Comparison of ENCODE assay signal across 23 mouse cellular contexts in genomic region chr1:164361997-164362396, GRCm38 (mm10). TPM values are rescaled to one million over a fixed set of nuclear protein-coding genes. Genes with fewer than 3 reads are reported as not detected.
DNase-seq lines count a peak whose midpoint lies in the region; ATAC-seq lines count a peak whose summit lies in the region.
"Had no signal": no experiment of that assay in that cellular context is flagged by ENCODE, and none has a peak within 500 bp of the region (broad histone marks: within the 10 kb centered on the region; RNA-seq: fewer than 3 reads in every experiment).

No protein-coding gene starts in this region.

- peak; percentile 42 for ATAC-seq in forebrain, embryonic 13.5 days
- ATAC-seq in forebrain, embryonic 11.5 days (replicated peaks; ENCODE audit: low FRiP score), result no peak
- ATAC-seq in hindbrain, embryonic 13.5 days (ENCODE audit: low FRiP score), result no peak
- 0 out of 2 replicates have a peak, but pooled peaks have one; percentile 18 for ATAC-seq in midbrain, embryonic 13.5 days
- ATAC-seq: CD4-positive, CD25-positive, alpha-beta regulatory T cell, adult 4 months; Patski had no signal

- no peak overlapping the region for H3K9ac ChIP-seq in forebrain, embryonic 13.5 days
- no peak overlapping the region for H3K9ac ChIP-seq in forebrain, embryonic 11.5 days (ENCODE audit: low read length)
- H3K9ac ChIP-seq in hindbrain, embryonic 13.5 days, result no peak overlapping the region
- no peak overlapping the region for H3K9ac ChIP-seq in midbrain, embryonic 13.5 days (replicated peaks)
- H3K9ac ChIP-seq: heart, embryonic 12.5 days had no signal

- 0 out of 2 replicates have a peak, but pooled peaks cover 2% of the 10 kb centered on the region for H3K36me3 ChIP-seq in forebrain, embryonic 13.5 days (ENCODE audit: poor library complexity, severe bottlenecking)
- H3K36me3 ChIP-seq in forebrain, embryonic 11.5 days (ENCODE audit: control insufficient read depth, insufficient read depth, low read length), result no peaks in the 10 kb centered on the region
- H3K36me3 ChIP-seq in hindbrain, embryonic 13.5 days, result 0 out of 2 replicates have a peak, but pooled peaks cover 7% of the 10 kb centered on the region
- H3K36me3 ChIP-seq in midbrain, embryonic 13.5 days, result peaks cover 5% of the 10 kb centered on the region; the same call in 1 of the 2 replicates
- H3K36me3 ChIP-seq: embryonic facial prominence, embryonic 10.5 days; heart, embryonic 12.5 days had no signal

- H3K4me3 ChIP-seq in forebrain, embryonic 13.5 days, result no peak overlapping the region
- no peak overlapping the region for H3K4me3 ChIP-seq in forebrain, embryonic 11.5 days (ENCODE audit: low read depth, low read length)
- H3K4me3 ChIP-seq in hindbrain, embryonic 13.5 days, result no peak overlapping the region
- no peak overlapping the region for H3K4me3 ChIP-seq in midbrain, embryonic 13.5 days (replicated peaks)
- H3K4me3 ChIP-seq: embryonic facial prominence, embryonic 10.5 days; heart, embryonic 12.5 days; megakaryocyte, embryonic 14.5 days had no signal

- no peak overlapping the region for H3K4me2 ChIP-seq in forebrain, embryonic 13.5 days
- no peak overlapping the region for H3K4me2 ChIP-seq in forebrain, embryonic 11.5 days (ENCODE audit: low read depth, low read length, severe bottlenecking)
- H3K4me2 ChIP-seq in hindbrain, embryonic 13.5 days, result no peak overlapping the region
- H3K4me2 ChIP-seq in midbrain, embryonic 13.5 days (replicated peaks), result no peak overlapping the region
- H3K4me2 ChIP-seq: heart, embryonic 12.5 days; liver, embryonic 11.5 days had no signal

- H3K27ac ChIP-seq in forebrain, embryonic 13.5 days, result no peak overlapping the region
- no peak overlapping the region for H3K27ac ChIP-seq in forebrain, embryonic 11.5 days (ENCODE audit: low read depth, low read length)
- peak overlapping the region; percentile 3; the same call in 1 of the 2 replicates for H3K27ac ChIP-seq in hindbrain, embryonic 13.5 days
- H3K27ac ChIP-seq in midbrain, embryonic 13.5 days, result no peak overlapping the region
- H3K27ac ChIP-seq: embryonic facial prominence, embryonic 10.5 days had no signal

- no peaks in the 10 kb centered on the region for H3K9me3 ChIP-seq in forebrain, embryonic 13.5 days (replicated peaks)
- no peaks in the 10 kb centered on the region for H3K9me3 ChIP-seq in forebrain, embryonic 11.5 days (ENCODE audit: control insufficient read depth, low read length)
- no peaks in the 10 kb centered on the region for H3K9me3 ChIP-seq in hindbrain, embryonic 13.5 days
- no peaks in the 10 kb centered on the region for H3K9me3 ChIP-seq in midbrain, embryonic 13.5 days
- H3K9me3 ChIP-seq: embryonic facial prominence, embryonic 10.5 days; heart, embryonic 12.5 days; megakaryocyte, embryonic 14.5 days had no signal

- WGBS in forebrain, embryonic 13.5 days, result 44% methylated on average over 2 of the region's 2 CpGs
- WGBS in forebrain, embryonic 11.5 days, result 63% methylated on average over 2 of the region's 2 CpGs
- WGBS in hindbrain, embryonic 13.5 days, result 34% methylated on average over 2 of the region's 2 CpGs
- 16% methylated on average over 2 of the region's 2 CpGs for WGBS in midbrain, embryonic 13.5 days

- peaks cover 5% of the 10 kb centered on the region for H3K4me1 ChIP-seq in forebrain, embryonic 13.5 days
- peaks cover 3% of the 10 kb centered on the region; the same call in 1 of the 2 replicates for H3K4me1 ChIP-seq in forebrain, embryonic 11.5 days (replicated peaks; ENCODE audit: control insufficient read depth, insufficient read depth, low read length)
- peaks cover 21% of the 10 kb centered on the region for H3K4me1 ChIP-seq in hindbrain, embryonic 13.5 days (replicated peaks)
- H3K4me1 ChIP-seq in midbrain, embryonic 13.5 days (replicated peaks), result peaks cover 13% of the 10 kb centered on the region
- H3K4me1 ChIP-seq: embryonic facial prominence, embryonic 10.5 days; heart, embryonic 12.5 days; megakaryocyte, embryonic 14.5 days had no signal

- no peaks in the 10 kb centered on the region for H3K27me3 ChIP-seq in forebrain, embryonic 13.5 days
- H3K27me3 ChIP-seq in forebrain, embryonic 11.5 days (ENCODE audit: control insufficient read depth, insufficient read depth, low read length), result no peaks in the 10 kb centered on the region
- H3K27me3 ChIP-seq in hindbrain, embryonic 13.5 days, result no peaks in the 10 kb centered on the region
- no peaks in the 10 kb centered on the region for H3K27me3 ChIP-seq in midbrain, embryonic 13.5 days
- H3K27me3 ChIP-seq: heart, embryonic 12.5 days; megakaryocyte, embryonic 14.5 days; Patski had no signal

- DNase-seq in forebrain, embryonic 11.5 days (ENCODE audit: low spot score), result no peak
- peak; percentile 34 for DNase-seq in brain, adult 2 months (ENCODE audit: low read depth, low spot score)
- DNase-seq in retina, embryonic 14.5 days (ENCODE audit: low spot score), result no peak
- no peak for DNase-seq in thymus, postnatal 36 days
- DNase-seq in right cerebral cortex, adult 18-20 months, result no peak
- DNase-seq: adrenal gland, postnatal 10 days; cerebellum, adult 11-12 months; cerebellum, postnatal 25 days; gastrocnemius, postnatal 10 days; heart, adult 11 months; kidney, adult 8-10 months; kidney, postnatal 36 days; lung, adult 18-20 months; thymus, postnatal 4 days had no signal

RNA-seq across cellular contexts. Expression of gene Blzf1, which starts 54.7 kb away (rescaled TPM):
- polyA plus RNA-seq in forebrain, embryonic 13.5 days (2015; fragmentation: Nextera tagmentation; extraction: Ambion mirVana), result 29.9 and 30.0 TPM in 2 replicates
- polyA plus RNA-seq in forebrain, embryonic 11.5 days (2014; fragmentation: Nextera tagmentation; extraction: Ambion mirVana), result 24.4 and 26.9 TPM in 2 replicates
- 32.1 and 33.0 TPM in 2 replicates for polyA plus RNA-seq in hindbrain, embryonic 13.5 days (2015; fragmentation: Nextera tagmentation; extraction: Ambion mirVana)
- 30.7 and 31.3 TPM in 2 replicates for polyA plus RNA-seq in midbrain, embryonic 13.5 days (2015; fragmentation: Nextera tagmentation; extraction: Ambion mirVana)

RNA-seq across cellular contexts. Expression of gene Nme7, which starts 58.1 kb away (rescaled TPM):
- 42.1 and 44.8 TPM in 2 replicates for polyA plus RNA-seq in forebrain, embryonic 13.5 days (2015; fragmentation: Nextera tagmentation; extraction: Ambion mirVana)
- 34.7 and 40.5 TPM in 2 replicates for polyA plus RNA-seq in forebrain, embryonic 11.5 days (2014; fragmentation: Nextera tagmentation; extraction: Ambion mirVana)
- 30.1 and 30.3 TPM in 2 replicates for polyA plus RNA-seq in hindbrain, embryonic 13.5 days (2015; fragmentation: Nextera tagmentation; extraction: Ambion mirVana)
- polyA plus RNA-seq in midbrain, embryonic 13.5 days (2015; fragmentation: Nextera tagmentation; extraction: Ambion mirVana), result 32.1 and 38.8 TPM in 2 replicates

Comparison
In these comparisons a context has a peak if more than half of its experiments do, and no peak if none do; other contexts are left out.
1. ATAC-seq: peak in forebrain, embryonic 13.5 days (single experiment) and midbrain, embryonic 13.5 days (single experiment); none in forebrain, embryonic 11.5 days (single experiment) and hindbrain, embryonic 13.5 days (single experiment).